ENCODE assay signal across 8 mouse cellular contexts in the genomic region with DNA sequence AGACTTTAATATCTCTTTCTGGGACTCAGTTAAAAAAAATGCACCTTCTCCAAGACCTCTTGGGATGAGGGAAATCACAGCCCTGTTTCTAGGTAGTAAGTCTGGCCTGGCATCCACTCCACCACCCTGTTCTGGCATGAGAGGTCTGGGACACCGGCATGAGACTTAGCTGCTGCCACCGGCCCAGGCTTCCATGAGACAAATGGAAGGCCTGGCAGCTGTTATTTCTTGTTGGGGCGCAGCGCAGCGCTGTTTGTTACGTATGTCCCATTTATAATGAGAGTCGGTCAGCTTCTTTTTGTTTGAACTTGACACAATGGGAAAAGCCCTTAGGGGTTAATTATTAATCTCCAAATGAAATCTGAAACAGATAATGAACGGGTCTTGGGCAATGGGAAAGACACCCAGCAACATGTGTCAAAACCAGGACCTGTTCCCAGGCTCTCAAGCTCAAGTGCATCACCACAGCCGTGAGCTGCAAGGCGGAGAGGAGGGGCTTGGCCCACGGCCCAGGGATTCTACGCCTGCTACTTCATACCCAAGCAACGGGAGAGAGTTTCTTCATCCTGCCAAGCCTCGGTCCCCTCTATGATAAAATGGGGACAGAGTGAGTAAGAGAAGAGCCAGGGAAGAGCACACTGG.
DNase-seq lines count a peak whose midpoint lies in the region; ATAC-seq and TF ChIP-seq lines count a peak whose summit lies in the region.

No protein-coding gene starts in this region.

- no peaks in the 10 kb centered on the region for H3K36me3 ChIP-seq in kidney, embryonic 16.5 days (ENCODE audit: insufficient read depth, low read length)
- no peaks in the 10 kb centered on the region for H3K36me3 ChIP-seq in forebrain, postnatal 0 days (ENCODE audit: insufficient read depth)

- H3K27me3 ChIP-seq in kidney, embryonic 16.5 days (ENCODE audit: insufficient read depth, low read length) = no peaks in the 10 kb centered on the region
- no peaks in the 10 kb centered on the region for H3K27me3 ChIP-seq in forebrain, postnatal 0 days (ENCODE audit: insufficient read depth, low read length)

- no peak for ATAC-seq in kidney, embryonic 16.5 days (ENCODE audit: low FRiP score, low TSS enrichment)
- no peak for ATAC-seq in forebrain, postnatal 0 days

- WGBS in kidney, embryonic 16.5 days = 63% methylated on average over 14 of the region's 14 CpGs
- 23% methylated on average over 14 of the region's 14 CpGs for WGBS in forebrain, postnatal 0 days

- H3K4me1 ChIP-seq in kidney, embryonic 16.5 days (ENCODE audit: insufficient read depth, low read length) = 0 out of 2 replicates have a peak, but pooled peaks cover 7% of the 10 kb centered on the region
- H3K4me1 ChIP-seq in forebrain, postnatal 0 days (ENCODE audit: insufficient read depth) = peaks cover 27% of the 10 kb centered on the region

- no peak overlapping the region for H3K4me2 ChIP-seq in kidney, embryonic 16.5 days (replicated peaks; ENCODE audit: low read depth, low read length)
- H3K4me2 ChIP-seq in forebrain, postnatal 0 days (ENCODE audit: low read depth) = peak overlapping the region; percentile 26

- TF ChIP-seq CTCF in forebrain, postnatal 0 days (IDR thresholded peaks at IDR 0.05; ENCODE audit: low read depth) = no peak

- no peak overlapping the region for H3K27ac ChIP-seq in kidney, embryonic 16.5 days (ENCODE audit: low read length)
- peak overlapping the region; percentile 21; the same call in 1 of the 2 replicates for H3K27ac ChIP-seq in forebrain, postnatal 0 days (ENCODE audit: low read depth, low read length)

- no peaks in the 10 kb centered on the region for H3K9me3 ChIP-seq in kidney, embryonic 16.5 days (ENCODE audit: low read length)
- H3K9me3 ChIP-seq in forebrain, postnatal 0 days (ENCODE audit: low read length) = no peaks in the 10 kb centered on the region

- peak; percentile 38 for DNase-seq in kidney, postnatal 14 days
- DNase-seq in adrenal gland, postnatal 36 days = peak; percentile 83 to 90
- peak; percentile 80 for DNase-seq in forebrain, postnatal 0 days
- peak; percentile 77 to 86 for DNase-seq in lung, adult 18-20 months
- DNase-seq in embryo, embryonic 9.5 days (ENCODE audit: extremely low spot score) = no peak
- DNase-seq in thymus, postnatal 4 days = no peak
- DNase-seq in natural killer cell, adult 2 months (ENCODE audit: low spot score in 2 of 2) = no peak

- H3K9ac ChIP-seq in kidney, embryonic 16.5 days (replicated peaks; ENCODE audit: low read length) = no peak overlapping the region
- H3K9ac ChIP-seq in forebrain, postnatal 0 days = peak overlapping the region; percentile 14; the same call in 1 of the 2 replicates

- no peak overlapping the region for H3K4me3 ChIP-seq in kidney, embryonic 16.5 days (ENCODE audit: low read length)
- H3K4me3 ChIP-seq in forebrain, postnatal 0 days (ENCODE audit: low read depth, low read length) = no peak overlapping the region

Comparison
In these comparisons a context has a peak if more than half of its experiments do, and no peak if none do; other contexts are left out.
1. DNase-seq: peak in kidney, postnatal 14 days (single experiment), adrenal gland, postnatal 36 days (2 of 2), forebrain, postnatal 0 days (single experiment) and lung, adult 18-20 months (2 of 2); none in embryo, embryonic 9.5 days (single experiment), thymus, postnatal 4 days (single experiment) and natural killer cell, adult 2 months (0 of 2).